Mouse (Mus musculus) heart, embryonic 12.5 days (tissue): ENCODE results near the gene BC055324. TPM values are rescaled to one million over a fixed set of nuclear protein-coding genes. Genes with fewer than 3 reads are reported as not detected.
A peak's percentile ranks its signal among the peaks of the same experiment; 100 is the strongest.

Experiments
- ATAC-seq: fragments of 200-750 bp; cut with Nextera tagmentation; 2 replicates; pipeline ENCODE4 v1.8.0; 2017; ENCODE audit warnings: moderate TSS enrichment, moderate library complexity; ENCODE audit not compliant: insufficient number of reproducible peaks, low FRiP score
- H3K27ac ChIP-seq: fragments of 300-500 bp; sonication (generic); 2 replicates; pipeline ENCODE4 v1.5.1; 2016; ENCODE audit warnings: mild to moderate bottlenecking, moderate library complexity; ENCODE audit not compliant: poor library complexity, severe bottlenecking
- H3K27me3 ChIP-seq: fragments of 300-500 bp; sonication (generic); replicated peaks from 2 replicates; pipeline ENCODE4 v1.6.1; 2016; ENCODE audit warnings: mild to moderate bottlenecking, moderate library complexity
- H3K36me3 ChIP-seq: fragments of 300-500 bp; sonication (generic); 2 replicates; pipeline ENCODE4 v1.6.1; 2016; ENCODE audit warnings: mild to moderate bottlenecking, moderate library complexity
- H3K4me1 ChIP-seq: fragments of 300-500 bp; sonication (generic); replicated peaks from 2 replicates; pipeline ENCODE4 v1.6.1; 2016; ENCODE audit warnings: mild to moderate bottlenecking
- H3K4me2 ChIP-seq: fragments of 300-500 bp; sonication (generic); 2 replicates; pipeline ENCODE4 v1.6.1; 2016; ENCODE audit warnings: mild to moderate bottlenecking, moderate library complexity
- H3K4me3 ChIP-seq: fragments of 300-500 bp; sonication (generic); 2 replicates; pipeline ENCODE4 v1.5.1; 2016; ENCODE audit warnings: mild to moderate bottlenecking
- H3K9ac ChIP-seq: fragments of 300-500 bp; sonication (generic); 2 replicates; pipeline ENCODE4 v1.6.1; 2016; ENCODE audit warnings: mild to moderate bottlenecking, moderate library complexity
- H3K9me3 ChIP-seq: fragments of 300-500 bp; sonication (generic); replicated peaks from 2 replicates; pipeline ENCODE4 v1.6.1; 2016; ENCODE audit warnings: mild to moderate bottlenecking, moderate library complexity
- WGBS: fragments of 180-500 bp; shearing (Covaris S2); methylation state at CpG from one replicate; pipeline ENCODE4 v1.1.7; 2016; 5-methylcytosine and 5-hydroxymethylcytosine counted together
- polyA plus RNA-seq: library from polyadenylated mRNA; unstranded; fragments of >200 nt; fragmentation: Nextera tagmentation; extraction: Ambion mirVana; gene quantifications from 2 replicates; pipeline ENCODE4 v1.2.1, GENCODE M21; 2016

BC055324 gene
- polyA plus RNA-seq, 1 experiment from 2014 or later: 18.9 TPM

DNA sequence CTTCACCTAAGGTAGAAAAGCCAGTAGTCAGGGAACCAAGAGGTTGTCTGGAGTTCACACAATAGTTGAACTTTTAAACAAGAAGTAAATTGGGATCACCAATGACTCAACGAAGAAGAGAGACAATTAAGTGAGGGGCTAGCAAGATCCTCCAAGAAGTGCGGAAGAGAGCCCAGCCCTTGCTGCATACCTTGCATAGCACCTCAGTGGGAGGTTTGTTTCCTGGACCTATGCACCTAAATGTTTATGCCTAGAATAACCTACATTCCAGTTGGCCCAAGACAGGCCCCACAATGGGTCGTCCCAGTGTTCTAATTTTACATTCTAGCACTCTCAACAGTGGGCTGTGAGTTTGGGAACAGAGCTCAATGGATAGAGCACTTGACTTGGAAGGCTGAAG lies 9.7 kb upstream of the BC055324 start:
- H3K4me2 ChIP-seq: no peak overlapping the region
- H3K9me3 ChIP-seq: no peaks in the 10 kb centered on the region
- no peaks in the 10 kb centered on the region for H3K36me3 ChIP-seq
- ATAC-seq: no peak
- H3K4me3 ChIP-seq: no peak overlapping the region
- 71% methylated on average over 3 of the region's 3 CpGs for WGBS
- H3K27me3 ChIP-seq: no peaks in the 10 kb centered on the region
- H3K4me1 ChIP-seq: no peaks in the 10 kb centered on the region
- H3K9ac ChIP-seq: no peak overlapping the region
- no peak overlapping the region for H3K27ac ChIP-seq

DNA sequence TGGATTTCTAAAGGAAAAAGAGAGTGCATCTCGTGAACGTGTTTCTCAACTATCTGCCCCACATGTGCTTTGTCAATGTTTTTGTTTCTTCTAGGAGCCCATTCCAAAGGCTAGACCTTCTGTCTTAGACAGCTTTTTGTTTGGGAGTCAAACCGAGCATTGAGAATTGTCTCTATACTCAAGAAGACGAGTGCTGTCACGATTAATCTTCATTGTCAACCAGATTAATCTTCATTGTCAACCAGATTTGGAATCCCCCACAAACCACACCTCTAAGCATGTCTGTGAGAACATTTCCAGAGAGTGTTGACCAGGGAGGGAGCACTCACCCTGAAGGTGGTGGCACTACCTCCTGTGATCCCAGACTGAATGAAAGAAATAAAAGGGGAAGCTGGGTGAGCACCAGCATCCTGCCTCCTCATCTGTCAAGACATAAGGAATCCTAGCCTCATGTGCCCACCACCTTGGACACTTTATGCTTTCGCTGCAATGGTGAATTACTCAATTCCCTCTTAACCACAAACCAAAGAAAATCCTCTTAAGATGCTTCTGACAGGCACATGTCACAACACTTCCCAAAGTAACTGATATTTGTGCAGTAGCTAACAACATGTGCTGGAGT lies 7.3 kb upstream of the BC055324 start:
- 65% methylated on average over 6 of the region's 6 CpGs for WGBS
- Histone ChIP-seq H3K4me2 (no peak overlapping the region), H3K9me3 (no peaks in the 10 kb centered on the region), H3K27ac (no peak overlapping the region), H3K9ac (no peak overlapping the region), H3K27me3 (no peaks in the 10 kb centered on the region), H3K4me1 (no peaks in the 10 kb centered on the region), H3K36me3 (no peaks in the 10 kb centered on the region), H3K4me3 (no peak overlapping the region)
- no peak for ATAC-seq

DNA sequence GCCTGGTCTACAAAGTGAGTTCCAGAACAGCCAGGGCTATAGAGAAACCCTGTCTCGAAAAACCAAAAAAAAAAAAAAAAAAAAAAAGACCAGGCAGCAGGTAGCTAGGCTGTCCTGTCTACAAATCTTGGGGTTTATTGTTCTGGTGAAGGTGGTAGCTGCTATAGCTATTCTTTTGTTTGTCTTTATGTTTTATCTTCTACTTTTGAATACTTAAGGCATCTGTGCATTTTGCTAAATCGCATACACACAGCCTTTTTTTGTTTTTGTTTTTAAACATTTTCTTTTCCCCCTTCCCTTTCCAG lies 965 bp upstream of the BC055324 start:
- Histone ChIP-seq H3K4me2 (peak overlapping the region; percentile 80), H3K27ac (no peak overlapping the region), H3K9me3 (no peaks in the 10 kb centered on the region), H3K9ac (peak overlapping the region; percentile 85), H3K27me3 (no peaks in the 10 kb centered on the region), H3K36me3 (peaks cover 9% of the 10 kb centered on the region), H3K4me1 (0 out of 2 replicates have a peak, but pooled peaks cover 6% of the 10 kb centered on the region), H3K4me3 (peak overlapping the region; percentile 84)
- WGBS: 71% methylated on average over 2 of the region's 2 CpGs
- no peak for ATAC-seq

DNA sequence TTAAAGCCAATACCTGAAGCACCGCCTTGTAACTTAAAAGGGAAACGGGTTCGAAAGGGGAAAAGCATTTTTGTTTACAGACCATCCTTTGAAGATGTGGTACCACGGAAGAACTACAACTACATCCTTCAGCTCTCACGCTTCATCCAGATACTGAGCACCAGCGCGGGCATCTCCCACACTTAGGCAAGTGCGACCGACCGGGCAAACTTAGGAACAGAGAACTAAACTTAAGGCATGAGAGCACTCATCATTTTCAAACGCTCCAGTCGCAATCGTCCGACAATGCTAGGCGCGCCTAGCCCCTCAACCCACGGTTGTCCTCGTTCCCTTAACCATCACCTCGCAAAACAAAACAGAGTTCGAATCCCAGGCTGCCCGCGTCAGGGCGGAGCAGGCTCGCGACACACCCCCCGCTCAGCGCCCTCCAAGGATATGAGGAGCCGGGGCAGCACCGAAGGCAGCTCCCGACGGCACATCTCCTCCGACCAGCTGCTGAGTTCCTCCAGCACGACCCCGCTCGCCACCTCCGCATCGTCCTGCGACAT lies 349 bp downstream of the BC055324 start:
- 1% methylated on average over 38 of the region's 38 CpGs for WGBS
- peak; percentile 85 for ATAC-seq
- Histone ChIP-seq H3K27ac (peak overlapping the region; percentile 70; the same call in 1 of the 2 replicates), H3K9me3 (no peaks in the 10 kb centered on the region), H3K36me3 (peaks cover 9% of the 10 kb centered on the region), H3K4me1 (0 out of 2 replicates have a peak, but pooled peaks cover 6% of the 10 kb centered on the region), H3K4me2 (peak overlapping the region; percentile 80), H3K27me3 (no peaks in the 10 kb centered on the region), H3K4me3 (peak overlapping the region; percentile 84), H3K9ac (peak overlapping the region; percentile 85)

DNA sequence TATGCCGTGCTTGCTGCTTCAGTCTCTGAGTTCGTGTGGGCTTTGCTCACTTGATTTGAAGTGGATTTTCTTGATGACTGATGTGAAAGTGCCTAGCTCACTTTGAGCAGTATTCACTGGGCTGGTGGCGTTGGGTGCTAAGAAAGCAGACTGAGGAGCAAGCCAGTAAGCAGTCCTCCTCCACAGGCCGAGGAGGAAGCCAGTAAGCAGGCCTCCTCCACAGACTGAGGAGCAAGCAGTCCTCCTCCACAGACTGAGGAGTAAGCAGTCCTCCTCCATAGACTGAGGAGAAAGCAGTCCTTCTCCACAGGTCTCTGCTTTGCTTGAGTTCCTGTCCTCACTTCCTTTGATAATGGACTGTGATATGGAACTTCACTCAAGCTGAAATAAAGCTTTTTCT lies 2.2 kb downstream of the BC055324 start:
- Histone ChIP-seq H3K4me1 (0 out of 2 replicates have a peak, but pooled peaks cover 6% of the 10 kb centered on the region), H3K4me2 (no peak overlapping the region), H3K9ac (no peak overlapping the region), H3K27me3 (no peaks in the 10 kb centered on the region), H3K4me3 (no peak overlapping the region), H3K36me3 (peaks cover 13% of the 10 kb centered on the region), H3K27ac (no peak overlapping the region), H3K9me3 (no peaks in the 10 kb centered on the region)
- WGBS: 77% methylated on average over 4 of the region's 4 CpGs
- no peak for ATAC-seq

DNA sequence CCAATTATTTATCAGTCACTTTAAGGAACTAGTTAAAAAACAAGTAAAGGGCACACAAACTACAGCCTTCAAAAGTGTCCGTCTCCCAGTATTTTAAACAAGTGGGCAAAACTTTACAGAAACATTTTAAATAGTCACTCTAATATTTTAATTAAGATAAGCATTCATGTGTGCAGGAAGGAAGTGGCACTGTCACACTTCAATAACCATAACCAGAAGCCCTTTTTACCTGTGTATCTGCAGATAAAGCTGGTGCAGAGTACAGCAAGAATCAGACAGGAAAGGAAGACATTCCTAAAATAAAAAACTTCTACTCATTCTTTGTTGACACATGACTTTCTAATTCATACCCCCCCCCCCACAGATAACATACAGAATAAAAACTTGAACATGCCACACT lies 18.1 kb downstream of the BC055324 start:
- no peaks in the 10 kb centered on the region for H3K9me3 ChIP-seq
- peaks cover 5% of the 10 kb centered on the region for H3K4me1 ChIP-seq
- no peak overlapping the region for H3K9ac ChIP-seq
- no peak overlapping the region for H3K4me2 ChIP-seq
- no peak overlapping the region for H3K4me3 ChIP-seq
- peaks cover 31% of the 10 kb centered on the region for H3K36me3 ChIP-seq
- H3K27ac ChIP-seq: no peak overlapping the region
- no peaks in the 10 kb centered on the region for H3K27me3 ChIP-seq
- no peak for ATAC-seq
- WGBS: 80% methylated on average over 1 of the region's 1 CpGs

DNA sequence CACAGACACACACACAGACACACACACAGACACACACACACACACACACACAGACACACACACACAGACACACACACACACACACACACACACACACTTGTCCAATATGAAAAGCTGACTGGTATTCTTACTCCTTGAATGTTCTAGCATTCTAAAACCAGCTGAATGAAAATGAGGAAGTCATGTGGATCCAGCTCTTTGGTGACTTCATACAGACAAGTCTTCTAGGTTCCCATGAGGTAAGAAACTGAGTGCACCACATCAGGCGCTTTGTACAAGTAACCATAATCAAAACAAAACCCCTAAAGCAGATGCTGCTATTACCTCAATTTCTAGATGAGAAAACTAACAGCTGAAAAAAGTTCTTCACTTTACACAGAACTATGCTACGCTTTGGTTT lies 19.5 kb downstream of the BC055324 start:
- H3K4me2 ChIP-seq: no peak overlapping the region
- no peak overlapping the region for H3K9ac ChIP-seq
- H3K4me3 ChIP-seq: no peak overlapping the region
- WGBS: 93% methylated on average over 2 of the region's 2 CpGs
- no peak for ATAC-seq
- H3K4me1 ChIP-seq: peaks cover 8% of the 10 kb centered on the region
- peaks cover 22% of the 10 kb centered on the region for H3K36me3 ChIP-seq
- no peak overlapping the region for H3K27ac ChIP-seq
- H3K9me3 ChIP-seq: no peaks in the 10 kb centered on the region
- no peaks in the 10 kb centered on the region for H3K27me3 ChIP-seq

DNA sequence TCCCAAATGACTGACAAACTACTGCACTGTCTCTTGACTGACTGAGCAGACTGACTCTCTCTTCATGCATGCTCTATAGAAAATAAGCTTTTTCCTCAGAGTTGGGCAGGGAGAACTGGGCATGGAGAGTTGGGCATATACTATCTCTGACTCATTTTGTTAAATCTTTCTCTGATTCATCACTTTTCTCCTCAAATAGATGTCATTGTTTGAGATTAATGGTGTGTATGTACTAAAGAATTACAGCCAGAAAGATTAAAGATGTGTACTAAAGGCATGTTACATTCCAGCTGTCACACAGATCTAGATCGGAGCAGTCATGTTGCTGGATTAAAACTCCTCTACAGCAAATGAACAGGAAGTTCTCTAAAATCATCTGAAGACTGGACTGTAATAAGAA lies 20.1 kb downstream of the BC055324 start:
- peaks cover 12% of the 10 kb centered on the region for H3K4me1 ChIP-seq
- no peak overlapping the region for H3K9ac ChIP-seq
- H3K4me2 ChIP-seq: no peak overlapping the region
- H3K27me3 ChIP-seq: no peaks in the 10 kb centered on the region
- 87% methylated on average over 1 of the region's 1 CpGs for WGBS
- no peak overlapping the region for H3K4me3 ChIP-seq
- H3K9me3 ChIP-seq: no peaks in the 10 kb centered on the region
- peaks cover 17% of the 10 kb centered on the region for H3K36me3 ChIP-seq
- ATAC-seq: no peak
- H3K27ac ChIP-seq: no peak overlapping the region

DNA sequence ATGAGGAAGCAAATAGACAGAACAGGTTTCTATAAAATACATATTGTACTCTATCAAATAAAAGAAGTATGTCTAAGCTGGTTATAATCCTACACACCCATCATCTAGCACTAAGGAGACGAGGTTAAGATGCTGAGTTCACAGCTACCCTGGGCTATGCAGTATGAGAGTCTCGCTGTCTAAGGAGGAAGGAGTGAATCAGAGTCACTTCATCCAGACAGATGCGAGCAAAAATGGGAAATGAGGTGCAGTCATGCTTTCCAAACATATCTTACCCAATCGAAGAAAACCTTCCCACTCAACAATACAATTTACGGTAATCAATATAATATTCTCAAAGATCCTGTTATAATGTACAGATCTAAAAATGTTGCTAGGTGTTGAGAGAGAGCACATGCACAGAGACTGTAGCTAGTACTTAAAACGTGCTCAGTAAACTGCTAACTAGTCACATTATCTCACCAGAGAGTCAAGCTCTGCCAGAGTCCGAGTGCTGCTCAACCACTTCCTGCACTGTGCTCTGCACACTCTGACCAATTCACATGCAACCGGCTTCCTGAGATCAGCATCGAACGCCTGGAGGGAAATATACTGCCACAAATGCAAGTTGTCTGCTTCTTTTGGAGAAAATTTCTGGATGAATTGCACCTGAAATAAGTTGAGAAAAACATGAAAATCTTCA lies 30.4 kb downstream of the BC055324 start:
- WGBS: 85% methylated on average over 10 of the region's 10 CpGs
- Histone ChIP-seq H3K4me3 (no peak overlapping the region), H3K36me3 (peaks cover 33% of the 10 kb centered on the region)

DNA sequence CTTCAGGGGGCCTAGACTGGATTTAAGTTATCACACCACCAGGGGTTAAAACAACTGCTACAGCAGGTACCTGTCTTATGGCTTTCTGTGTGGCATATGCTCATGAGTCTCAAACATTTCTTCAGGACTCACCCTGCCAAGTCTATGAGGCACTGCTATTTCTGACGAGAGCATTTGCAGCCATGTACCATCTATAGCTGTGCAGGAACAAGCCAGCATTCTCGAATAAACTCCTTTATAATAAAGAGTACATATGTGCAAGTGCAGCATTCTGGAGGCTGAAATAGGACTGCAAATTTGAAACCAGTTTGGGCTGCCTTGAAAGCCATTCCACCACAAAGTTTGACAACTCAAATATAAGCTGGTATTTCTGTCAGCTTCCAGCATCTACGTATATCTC lies 36.6 kb downstream of the BC055324 start:
- Histone ChIP-seq H3K27ac (no peak overlapping the region), H3K4me3 (no peak overlapping the region), H3K9ac (no peak overlapping the region), H3K9me3 (no peaks in the 10 kb centered on the region), H3K27me3 (no peaks in the 10 kb centered on the region), H3K4me2 (no peak overlapping the region), H3K4me1 (no peaks in the 10 kb centered on the region), H3K36me3 (peaks cover 51% of the 10 kb centered on the region)
- WGBS: 80% methylated on average over 3 of the region's 3 CpGs
- no peak for ATAC-seq

More for the DNA sequence above, 30.4 kb downstream of the BC055324 start:
- Histone ChIP-seq H3K4me2 (no peak overlapping the region), H3K27me3 (no peaks in the 10 kb centered on the region), H3K4me1 (no peaks in the 10 kb centered on the region), H3K9me3 (no peaks in the 10 kb centered on the region), H3K27ac (no peak overlapping the region), H3K9ac (no peak overlapping the region)
- no peak for ATAC-seq

DNA sequence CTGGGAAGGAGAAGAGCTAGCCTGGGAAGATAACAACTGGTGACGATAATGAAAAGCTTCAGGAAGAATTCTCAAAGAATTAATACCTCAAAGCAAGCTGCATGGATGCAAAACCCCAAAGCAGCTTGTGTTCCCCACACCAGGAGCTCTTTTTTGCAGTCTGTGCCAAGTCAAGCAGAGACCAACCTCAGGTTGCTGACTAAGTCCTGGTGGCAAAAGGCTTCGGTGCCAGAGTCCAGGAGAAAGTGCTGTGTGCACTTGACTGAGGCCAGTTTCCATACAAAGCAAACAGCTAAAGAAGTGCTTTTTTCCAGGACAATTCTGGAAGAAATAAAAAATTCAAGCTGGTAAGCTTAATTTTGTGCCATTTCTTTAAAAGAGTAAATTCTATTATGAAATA lies 41.2 kb downstream of the BC055324 start:
- no peak overlapping the region for H3K4me2 ChIP-seq
- H3K9ac ChIP-seq: no peak overlapping the region
- no peaks in the 10 kb centered on the region for H3K9me3 ChIP-seq
- H3K36me3 ChIP-seq: peaks cover 70% of the 10 kb centered on the region
- no peak overlapping the region for H3K4me3 ChIP-seq
- no peak overlapping the region for H3K27ac ChIP-seq
- no peaks in the 10 kb centered on the region for H3K27me3 ChIP-seq
- 91% methylated on average over 2 of the region's 2 CpGs for WGBS
- no peak for ATAC-seq
- no peaks in the 10 kb centered on the region for H3K4me1 ChIP-seq
